Mouse (Mus musculus): ENCODE data around the gene Gm20388. TPM values are rescaled to one million over a fixed set of nuclear protein-coding genes. Genes with fewer than 3 reads are reported as not detected.

Gene Gm20388
- polyA plus RNA-seq, 1 experiment from 2014 or later: 5.5 TPM

DNA sequence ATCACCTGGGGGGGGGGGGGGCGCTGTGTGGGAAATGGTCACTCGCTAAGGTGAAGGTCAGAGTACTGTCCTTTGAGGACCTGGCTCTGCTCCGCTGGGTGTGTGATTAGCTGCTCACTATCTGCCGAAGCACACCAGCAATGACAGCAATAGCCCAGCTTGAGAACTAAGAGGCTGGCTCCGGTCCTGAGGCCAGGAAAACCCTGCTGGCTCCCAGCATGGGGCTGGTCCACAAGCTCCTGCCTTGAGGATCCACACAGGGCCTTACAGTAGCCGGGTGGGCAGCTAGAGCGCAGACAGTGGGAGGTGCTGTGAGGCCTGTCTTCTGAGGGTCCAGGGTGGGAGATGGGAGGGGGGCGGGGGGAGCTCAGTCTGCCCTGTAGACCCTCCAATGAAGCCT is 397.5 kb downstream of the Gm20388 start:
- ATAC-seq (ENCODE audit: borderline replicate concordance, extremely low read depth, low FRiP score, low TSS enrichment): no peak
- Histone ChIP-seq H3K4me1 (peaks cover 48% of the 10 kb centered on the region), H3K9ac (no peak overlapping the region), H3K36me3 (no peaks in the 10 kb centered on the region), H3K4me3 (no peak overlapping the region), H3K27me3 (0 out of 2 replicates have a peak, but pooled peaks cover 8% of the 10 kb centered on the region), H3K9me3 (no peaks in the 10 kb centered on the region), H3K27ac (peak overlapping the region; percentile 22; the same call in 1 of the 2 replicates), H3K4me2 (0 out of 2 replicates have a peak overlapping the region, but pooled peaks have one; percentile 9)
- WGBS: 53% methylated on average over 8 of the region's 8 CpGs

- ATAC-seq (ENCODE audit: borderline replicate concordance, extremely low read depth, low FRiP score, low TSS enrichment): no peak
- Histone ChIP-seq H3K27me3 (0 out of 2 replicates have a peak, but pooled peaks cover 8% of the 10 kb centered on the region), H3K27ac (peak overlapping the region; percentile 61; the same call in 1 of the 2 replicates), H3K36me3 (no peaks in the 10 kb centered on the region), H3K4me3 (no peak overlapping the region), H3K9me3 (no peaks in the 10 kb centered on the region), H3K4me2 (0 out of 2 replicates have a peak overlapping the region, but pooled peaks have one; percentile 9), H3K9ac (no peak overlapping the region), H3K4me1 (peaks cover 48% of the 10 kb centered on the region)
- WGBS: 52% methylated on average over 9 of the region's 9 CpGs
Observed at GRCm38 (mm10) chr8:120308553-120308952, 397.9 kb downstream of the Gm20388 start.

GRCm38 (mm10) chr8:120309326-120309725 is 398.7 kb downstream of the Gm20388 start:
- no peaks in the 10 kb centered on the region for H3K36me3 ChIP-seq
- no peak overlapping the region; the same call in 1 of the 2 replicates for H3K4me2 ChIP-seq
- no peak overlapping the region for H3K9ac ChIP-seq
- H3K4me3 ChIP-seq: no peak overlapping the region
- H3K4me1 ChIP-seq: peaks cover 44% of the 10 kb centered on the region
- H3K27me3 ChIP-seq: 0 out of 2 replicates have a peak, but pooled peaks cover 8% of the 10 kb centered on the region
- H3K27ac ChIP-seq: peak overlapping the region; percentile 61
- H3K9me3 ChIP-seq: no peaks in the 10 kb centered on the region
- WGBS: 47% methylated on average over 18 of the region's 18 CpGs
- peak; percentile 87 for ATAC-seq (ENCODE audit: borderline replicate concordance, extremely low read depth, low FRiP score, low TSS enrichment)

DNA sequence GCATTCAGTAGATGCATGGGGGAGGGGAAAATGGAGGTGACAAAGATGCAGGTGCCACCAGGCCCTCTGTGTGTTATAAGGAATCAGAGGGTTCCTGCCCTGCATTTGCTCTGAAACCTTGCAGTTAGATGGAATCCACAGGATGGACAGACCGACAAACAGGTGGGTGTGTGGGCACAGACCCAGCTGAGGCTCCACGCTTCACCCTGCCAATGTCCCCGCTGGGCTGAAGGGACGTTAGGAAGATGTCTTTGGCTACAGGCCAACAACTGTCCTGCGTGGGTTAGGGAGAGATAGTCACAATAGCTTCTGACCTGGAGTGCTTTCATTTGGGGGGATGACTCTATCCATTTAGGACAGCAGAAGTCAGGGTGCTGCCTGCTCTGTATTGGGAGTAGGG is 399.4 kb downstream of the Gm20388 start:
- Histone ChIP-seq H3K27me3 (0 out of 2 replicates have a peak, but pooled peaks cover 8% of the 10 kb centered on the region), H3K27ac (peak overlapping the region; percentile 61), H3K36me3 (no peaks in the 10 kb centered on the region), H3K4me3 (no peak overlapping the region), H3K9me3 (no peaks in the 10 kb centered on the region), H3K4me2 (no peak overlapping the region), H3K4me1 (peaks cover 40% of the 10 kb centered on the region), H3K9ac (no peak overlapping the region)
- ATAC-seq (ENCODE audit: borderline replicate concordance, extremely low read depth, low FRiP score, low TSS enrichment): no peak
- 51% methylated on average over 5 of the region's 5 CpGs for WGBS

- Histone ChIP-seq H3K4me2 (no peak overlapping the region), H3K27me3 (0 out of 2 replicates have a peak, but pooled peaks cover 6% of the 10 kb centered on the region), H3K9ac (no peak overlapping the region), H3K27ac (no peak overlapping the region), H3K4me3 (no peak overlapping the region), H3K9me3 (no peaks in the 10 kb centered on the region), H3K4me1 (peaks cover 33% of the 10 kb centered on the region), H3K36me3 (no peaks in the 10 kb centered on the region)
- no peak for ATAC-seq (ENCODE audit: borderline replicate concordance, extremely low read depth, low FRiP score, low TSS enrichment)
- WGBS: 83% methylated on average over 4 of the region's 4 CpGs
Observed at GRCm38 (mm10) chr8:120312452-120312851, 401.8 kb downstream of the Gm20388 start.

DNA sequence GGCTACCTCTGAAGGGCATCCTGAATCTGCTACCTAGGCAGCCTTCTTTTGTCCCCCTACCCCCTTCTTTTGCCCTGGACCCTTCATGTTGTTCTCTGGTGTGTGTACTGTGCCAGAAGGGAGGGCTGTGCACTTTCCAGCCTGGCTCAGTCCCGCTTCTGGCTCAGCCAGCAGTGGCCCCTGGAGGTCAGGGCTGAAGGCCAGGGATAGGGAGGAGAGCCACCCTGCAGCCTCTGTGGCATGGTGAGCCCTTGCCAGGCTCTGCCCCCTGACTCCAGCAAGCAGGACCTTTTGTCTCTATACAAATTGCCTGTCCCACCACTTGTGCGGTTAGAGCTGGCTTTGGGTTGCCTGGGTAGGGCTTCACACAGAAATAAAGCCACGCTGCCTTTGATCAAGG is 403.0 kb downstream of the Gm20388 start:
- H3K27ac ChIP-seq: no peak overlapping the region
- H3K4me2 ChIP-seq: no peak overlapping the region
- WGBS: 75% methylated on average over 3 of the region's 3 CpGs
- peaks cover 28% of the 10 kb centered on the region for H3K4me1 ChIP-seq
- no peaks in the 10 kb centered on the region for H3K36me3 ChIP-seq
- H3K27me3 ChIP-seq: no peaks in the 10 kb centered on the region
- no peak overlapping the region for H3K9ac ChIP-seq
- no peak for ATAC-seq (ENCODE audit: borderline replicate concordance, extremely low read depth, low FRiP score, low TSS enrichment)
- H3K4me3 ChIP-seq: no peak overlapping the region
- no peaks in the 10 kb centered on the region for H3K9me3 ChIP-seq

DNA sequence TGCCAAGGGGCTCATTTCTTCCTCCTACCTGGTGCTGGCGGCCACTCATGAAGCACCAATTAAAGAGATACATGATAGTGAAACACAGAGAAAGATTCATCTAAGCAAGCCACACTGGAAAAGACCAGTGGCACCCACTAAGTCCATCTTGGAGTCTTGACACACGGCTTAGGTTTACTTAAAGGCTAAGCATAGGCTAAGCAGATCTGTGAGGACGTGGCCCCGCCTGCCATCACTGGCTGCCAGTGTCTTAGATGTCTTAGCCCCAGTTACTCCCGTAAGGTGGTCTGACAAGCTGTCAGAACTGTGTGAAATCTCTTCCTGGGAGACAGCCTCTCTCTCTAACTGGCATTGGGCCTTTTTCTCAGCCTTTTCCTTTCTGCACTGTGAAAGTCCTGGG is 404.3 kb downstream of the Gm20388 start:
- H3K4me2 ChIP-seq: no peak overlapping the region
- no peak overlapping the region for H3K4me3 ChIP-seq
- H3K27ac ChIP-seq: no peak overlapping the region
- H3K4me1 ChIP-seq: peaks cover 25% of the 10 kb centered on the region
- H3K9ac ChIP-seq: no peak overlapping the region
- no peaks in the 10 kb centered on the region for H3K36me3 ChIP-seq
- ATAC-seq (ENCODE audit: borderline replicate concordance, extremely low read depth, low FRiP score, low TSS enrichment): no peak
- no peaks in the 10 kb centered on the region for H3K9me3 ChIP-seq
- 75% methylated on average over 5 of the region's 5 CpGs for WGBS
- no peaks in the 10 kb centered on the region for H3K27me3 ChIP-seq

GRCm38 (mm10) chr8:120315644-120316043 is 405.0 kb downstream of the Gm20388 start:
- Histone ChIP-seq H3K9ac (no peak overlapping the region), H3K36me3 (no peaks in the 10 kb centered on the region), H3K9me3 (no peaks in the 10 kb centered on the region), H3K27me3 (no peaks in the 10 kb centered on the region), H3K4me2 (no peak overlapping the region), H3K27ac (no peak overlapping the region), H3K4me3 (no peak overlapping the region), H3K4me1 (peaks cover 21% of the 10 kb centered on the region)
- 85% methylated on average over 4 of the region's 4 CpGs for WGBS
- no peak for ATAC-seq (ENCODE audit: borderline replicate concordance, extremely low read depth, low FRiP score, low TSS enrichment)

DNA sequence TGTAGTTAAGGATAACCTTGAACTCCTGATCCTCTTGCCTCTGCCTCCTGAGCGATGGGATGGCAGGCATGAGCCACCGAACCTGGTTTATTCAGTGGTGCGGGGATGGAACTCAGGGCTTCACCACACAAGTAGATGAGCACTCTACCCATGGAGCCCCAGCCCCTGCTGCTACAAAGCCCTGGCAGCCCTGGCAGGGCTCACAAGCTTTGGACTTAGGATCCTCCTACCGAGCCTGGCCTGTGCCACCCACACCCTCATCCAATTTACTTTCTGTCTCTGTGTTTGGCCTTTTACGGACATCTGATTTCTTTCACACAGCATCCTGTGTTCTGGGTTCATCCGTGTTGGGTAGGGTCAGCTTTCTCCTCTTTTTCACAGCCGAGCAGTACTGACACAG is 406.1 kb downstream of the Gm20388 start:
- Histone ChIP-seq H3K27ac (no peak overlapping the region), H3K4me1 (peaks cover 21% of the 10 kb centered on the region), H3K9me3 (no peaks in the 10 kb centered on the region), H3K27me3 (no peaks in the 10 kb centered on the region), H3K4me2 (no peak overlapping the region), H3K36me3 (no peaks in the 10 kb centered on the region), H3K9ac (no peak overlapping the region), H3K4me3 (no peak overlapping the region)
- 80% methylated on average over 7 of the region's 7 CpGs for WGBS
- no peak for ATAC-seq (ENCODE audit: borderline replicate concordance, extremely low read depth, low FRiP score, low TSS enrichment)

- no peaks in the 10 kb centered on the region for H3K9me3 ChIP-seq
- no peak overlapping the region for H3K9ac ChIP-seq
- 81% methylated on average over 21 of the region's 21 CpGs for WGBS
- H3K36me3 ChIP-seq: no peaks in the 10 kb centered on the region
- ATAC-seq (ENCODE audit: borderline replicate concordance, extremely low read depth, low FRiP score, low TSS enrichment): no peak
- H3K27ac ChIP-seq: no peak overlapping the region
- no peaks in the 10 kb centered on the region for H3K27me3 ChIP-seq
- H3K4me3 ChIP-seq: no peak overlapping the region
- peaks cover 25% of the 10 kb centered on the region for H3K4me1 ChIP-seq
- no peak overlapping the region for H3K4me2 ChIP-seq
Observed at GRCm38 (mm10) chr8:120317118-120317824, 406.6 kb downstream of the Gm20388 start.

DNA sequence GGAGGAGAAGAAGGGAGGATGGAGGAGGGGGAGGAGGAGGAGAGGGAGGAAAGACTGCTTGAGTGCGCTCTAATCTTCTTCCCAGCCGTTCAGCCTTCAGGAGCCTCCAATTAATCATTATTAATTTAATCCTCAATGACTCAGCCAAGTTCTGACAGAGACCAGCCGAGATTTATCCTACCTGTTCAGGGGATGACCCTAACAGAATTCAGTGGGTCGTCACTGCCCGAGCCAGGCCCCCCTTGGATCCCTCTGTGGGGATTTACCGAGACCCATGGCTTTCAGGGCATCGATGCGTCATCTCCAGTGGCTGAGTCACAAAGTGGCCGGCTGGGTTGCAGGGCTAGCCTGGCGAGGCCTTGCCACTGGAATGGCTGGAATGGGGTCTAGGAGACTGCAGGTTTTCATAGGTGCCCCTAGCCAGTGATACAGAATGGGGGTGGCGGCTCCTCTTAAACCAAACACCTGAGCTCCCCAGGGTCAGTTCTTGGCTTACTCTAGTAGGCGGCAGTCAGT is 407.9 kb downstream of the Gm20388 start:
- no peaks in the 10 kb centered on the region for H3K36me3 ChIP-seq
- peaks cover 37% of the 10 kb centered on the region for H3K4me1 ChIP-seq
- H3K27ac ChIP-seq: no peak overlapping the region
- no peak overlapping the region for H3K9ac ChIP-seq
- ATAC-seq (ENCODE audit: borderline replicate concordance, extremely low read depth, low FRiP score, low TSS enrichment): no peak
- no peak overlapping the region for H3K4me3 ChIP-seq
- 62% methylated on average over 12 of the region's 12 CpGs for WGBS
- H3K9me3 ChIP-seq: no peaks in the 10 kb centered on the region
- H3K27me3 ChIP-seq: no peaks in the 10 kb centered on the region
- no peak overlapping the region for H3K4me2 ChIP-seq

GRCm38 (mm10) chr8:120319449-120319848 is 408.8 kb downstream of the Gm20388 start:
- no peak overlapping the region for H3K27ac ChIP-seq
- 24% methylated on average over 7 of the region's 7 CpGs for WGBS
- no peak overlapping the region for H3K4me3 ChIP-seq
- H3K27me3 ChIP-seq: no peaks in the 10 kb centered on the region
- H3K9ac ChIP-seq: no peak overlapping the region
- H3K4me1 ChIP-seq: peaks cover 47% of the 10 kb centered on the region
- H3K9me3 ChIP-seq: no peaks in the 10 kb centered on the region
- H3K36me3 ChIP-seq: no peaks in the 10 kb centered on the region
- ATAC-seq (ENCODE audit: borderline replicate concordance, extremely low read depth, low FRiP score, low TSS enrichment): no peak; the same call in 1 of the 2 replicates
- H3K4me2 ChIP-seq: no peak overlapping the region

All from lung, embryonic 15.5 days (tissue).